Mouse (Mus musculus) brain, embryonic 14.5 days (tissue): Measurements from ENCODE around the gene Gcc2. TPM values are rescaled to one million over a fixed set of nuclear protein-coding genes. Genes with fewer than 3 reads are reported as not detected.
"Not testable (repeated sequence)": the region's sequence is repeated elsewhere in the genome, so short reads cannot be mapped to it uniquely, and the experiment has no call there.

ENCODE experiments used
- DNase-seq: peaks from one replicate; pipeline ENCODE4 v3.0.0-alpha.2; 2011; ENCODE audit warnings: low read depth
- CTCF ChIP-seq: fragments of 200-500 bp; IDR thresholded peaks from 2 replicates; pipeline ENCODE4 v1.5.1; 2012; ENCODE audit warnings: inconsistent platforms, mild to moderate bottlenecking, moderate library complexity, borderline replicate concordance; ENCODE audit not compliant: insufficient read depth, insufficient read length; ENCODE audit errors: extremely low read depth
- POLR2A ChIP-seq: fragments of 200-500 bp; IDR thresholded peaks from 2 replicates; pipeline ENCODE4 v1.6.1; 2012; ENCODE audit warnings: mild to moderate bottlenecking, inconsistent platforms, borderline replicate concordance; ENCODE audit not compliant: poor library complexity, insufficient read depth, insufficient read length, severe bottlenecking; ENCODE audit errors: extremely low read depth
- polyA plus RNA-seq: library from polyadenylated mRNA; depleted of rRNA; stranded (reverse); fragments of >200 nt; gene quantifications from 2 replicates; pipeline ENCODE4 v1.2.3, GENCODE M21; 2012

The Gcc2 gene
- polyA plus RNA-seq, 1 experiment = 45.7 TPM

DNA sequence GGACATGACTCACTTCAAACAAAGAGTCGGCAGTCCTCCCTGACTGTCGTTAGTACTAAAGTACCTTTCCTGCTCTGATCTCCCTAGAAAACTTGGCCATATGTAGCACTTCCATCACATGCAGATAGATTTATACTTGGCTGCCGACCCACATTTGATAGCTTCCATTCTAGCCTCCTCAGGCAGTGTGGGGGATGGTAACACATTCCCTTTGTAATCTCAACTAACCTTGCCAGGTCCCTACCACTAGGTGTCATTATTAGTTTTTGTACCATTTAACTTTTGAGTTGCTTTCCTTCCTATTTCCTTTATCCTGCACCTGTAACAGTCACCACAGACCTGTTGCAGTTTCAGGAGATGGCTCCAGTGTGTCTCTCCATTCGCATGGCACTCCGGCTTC is 3.2 kb downstream of the Gcc2 start:
- TF ChIP-seq POLR2A (no peak), CTCF (no peak)
- DNase-seq = peak; percentile 11

DNA sequence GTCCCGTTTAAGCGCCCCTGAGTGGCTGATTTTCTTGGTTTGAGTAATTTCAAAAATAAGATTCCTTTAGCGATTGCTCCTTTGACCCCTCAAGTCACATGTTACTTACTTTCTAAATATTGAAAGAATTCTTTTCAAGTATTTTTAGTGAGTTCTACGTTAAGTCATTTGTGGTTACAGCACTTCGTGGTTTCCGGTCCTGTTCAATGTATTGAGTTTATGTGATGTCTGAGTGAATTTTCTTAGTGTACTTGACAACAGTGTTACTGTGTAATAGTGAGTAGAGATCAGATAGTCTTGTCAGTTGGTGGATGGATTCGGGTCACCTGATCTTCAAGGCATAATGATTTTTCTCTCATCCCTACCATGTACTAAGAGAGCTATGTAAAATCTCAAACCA is 26.9 kb downstream of the Gcc2 start:
- no peak for DNase-seq
- TF ChIP-seq POLR2A (no peak), CTCF (no peak)

DNA sequence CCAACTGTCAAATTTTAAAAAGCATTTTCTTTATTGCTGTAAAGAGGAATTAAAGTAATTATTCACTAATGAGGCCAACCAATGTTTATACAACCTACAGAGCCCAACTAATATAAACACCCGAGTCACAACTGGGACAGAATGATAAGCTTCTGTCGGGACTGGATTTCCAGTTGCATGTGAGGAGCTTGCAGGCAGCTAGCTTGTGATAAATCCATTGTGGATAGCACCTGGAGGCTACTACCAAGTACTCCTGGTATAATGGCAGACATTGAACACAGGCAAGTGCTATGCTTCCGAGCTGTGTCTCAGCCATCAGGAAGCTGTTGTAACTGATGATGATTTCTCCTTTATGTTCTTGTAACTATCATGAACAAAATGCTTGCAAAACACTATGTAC is 35.4 kb downstream of the Gcc2 start:
- no peak for DNase-seq
- no peak for TF ChIP-seq CTCF
- no peak for TF ChIP-seq POLR2A

GRCm38 (mm10) chr10:58294246-58294645 is 38.9 kb downstream of the Gcc2 start:
- TF ChIP-seq CTCF (no peak), POLR2A (no peak)
- DNase-seq = no peak

GRCm38 (mm10) chr10:58295605-58296004 is 40.3 kb downstream of the Gcc2 start:
- no peak for TF ChIP-seq POLR2A
- no peak for TF ChIP-seq CTCF
- DNase-seq = no peak

DNA sequence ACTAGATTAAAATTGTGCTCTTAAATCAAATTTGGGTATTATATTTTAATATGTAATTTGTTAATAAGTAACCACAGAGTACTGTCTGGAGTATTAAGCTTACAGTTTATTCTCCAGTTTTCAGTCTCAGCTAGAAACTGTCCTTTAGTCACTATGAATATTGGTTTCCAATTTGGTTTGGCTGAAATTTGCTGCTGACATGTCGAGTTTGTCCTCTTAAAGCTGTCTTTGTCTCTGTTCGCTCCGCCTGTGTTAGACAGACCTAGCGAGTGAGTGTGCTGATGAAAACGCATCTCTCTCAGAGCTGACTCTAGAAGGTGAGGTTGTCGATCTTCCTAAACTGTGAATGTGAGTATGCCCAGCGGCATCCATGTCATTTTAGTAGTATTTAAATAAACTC is 49.7 kb downstream of the Gcc2 start:
- DNase-seq = no peak
- TF ChIP-seq POLR2A (no peak), CTCF (no peak)

DNA sequence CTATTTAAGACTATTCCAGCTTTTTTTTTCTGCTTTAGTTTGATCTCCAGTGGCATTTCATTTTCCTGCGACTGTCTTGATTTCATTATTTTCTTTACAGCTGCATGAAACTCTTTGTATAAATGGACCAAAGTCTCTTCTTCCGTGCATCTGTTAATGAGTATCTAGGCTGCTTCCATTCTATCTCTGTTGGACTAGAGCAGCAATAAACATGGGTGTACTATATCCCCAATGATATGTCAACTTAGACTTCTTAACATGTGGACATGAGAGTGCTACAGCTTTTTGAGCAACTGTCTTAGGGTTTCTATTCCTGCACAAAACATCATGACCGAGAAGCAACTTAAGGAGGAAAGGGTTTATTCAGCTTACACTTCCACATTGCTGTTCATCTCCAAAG is 51.6 kb downstream of the Gcc2 start:
- no peak for DNase-seq
- TF ChIP-seq POLR2A = no peak
- no peak for TF ChIP-seq CTCF

GRCm38 (mm10) chr10:58310791-58311190 is 55.5 kb downstream of the Gcc2 start:
- DNase-seq = no peak
- no peak for TF ChIP-seq POLR2A
- no peak for TF ChIP-seq CTCF

DNA sequence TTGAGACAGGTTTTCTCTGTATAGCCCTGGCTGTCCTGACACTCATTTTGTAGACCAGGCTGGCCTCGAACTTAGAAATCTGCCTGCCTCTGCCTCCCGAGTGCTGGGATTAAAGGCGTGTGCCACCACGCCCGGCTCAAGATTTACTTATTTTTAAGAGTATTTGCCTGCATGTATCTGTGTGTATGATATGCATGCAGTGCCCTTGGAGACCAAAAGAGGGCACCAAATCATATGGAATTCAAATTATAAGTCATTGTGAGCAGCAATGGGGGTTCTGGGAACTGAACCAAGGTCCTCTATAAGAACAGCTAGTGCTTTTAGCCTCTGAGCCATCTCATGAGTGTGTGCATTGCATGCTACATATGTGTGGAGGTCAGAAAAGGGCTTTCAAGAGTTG is 57.6 kb downstream of the Gcc2 start:
- TF ChIP-seq POLR2A (no peak), CTCF (no peak)
- DNase-seq = no peak

DNA sequence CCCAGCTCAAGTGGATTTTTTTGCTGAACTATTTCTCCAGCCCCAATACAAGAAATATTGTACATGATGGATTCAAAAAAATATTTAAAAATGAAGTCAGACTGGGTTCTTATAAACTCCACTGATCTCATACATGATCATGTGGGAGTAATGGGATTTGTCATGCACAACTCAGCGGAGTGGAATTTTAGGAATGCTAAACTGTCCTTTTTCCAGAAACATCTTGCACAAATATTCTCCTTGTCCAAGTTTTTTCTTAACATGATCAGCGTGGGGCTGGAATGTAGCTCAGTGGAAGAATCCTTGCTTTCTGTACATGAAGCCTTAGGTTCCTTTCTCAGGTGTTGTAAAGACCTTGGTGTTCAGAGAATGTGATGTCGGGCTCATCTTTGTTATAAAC is 65.6 kb downstream of the Gcc2 start:
- no peak for DNase-seq
- no peak for TF ChIP-seq CTCF
- no peak for TF ChIP-seq POLR2A

- TF ChIP-seq CTCF (no peak), POLR2A (no peak)
- no peak for DNase-seq
Observed at GRCm38 (mm10) chr10:58322361-58323027, 67.2 kb downstream of the Gcc2 start.

DNA sequence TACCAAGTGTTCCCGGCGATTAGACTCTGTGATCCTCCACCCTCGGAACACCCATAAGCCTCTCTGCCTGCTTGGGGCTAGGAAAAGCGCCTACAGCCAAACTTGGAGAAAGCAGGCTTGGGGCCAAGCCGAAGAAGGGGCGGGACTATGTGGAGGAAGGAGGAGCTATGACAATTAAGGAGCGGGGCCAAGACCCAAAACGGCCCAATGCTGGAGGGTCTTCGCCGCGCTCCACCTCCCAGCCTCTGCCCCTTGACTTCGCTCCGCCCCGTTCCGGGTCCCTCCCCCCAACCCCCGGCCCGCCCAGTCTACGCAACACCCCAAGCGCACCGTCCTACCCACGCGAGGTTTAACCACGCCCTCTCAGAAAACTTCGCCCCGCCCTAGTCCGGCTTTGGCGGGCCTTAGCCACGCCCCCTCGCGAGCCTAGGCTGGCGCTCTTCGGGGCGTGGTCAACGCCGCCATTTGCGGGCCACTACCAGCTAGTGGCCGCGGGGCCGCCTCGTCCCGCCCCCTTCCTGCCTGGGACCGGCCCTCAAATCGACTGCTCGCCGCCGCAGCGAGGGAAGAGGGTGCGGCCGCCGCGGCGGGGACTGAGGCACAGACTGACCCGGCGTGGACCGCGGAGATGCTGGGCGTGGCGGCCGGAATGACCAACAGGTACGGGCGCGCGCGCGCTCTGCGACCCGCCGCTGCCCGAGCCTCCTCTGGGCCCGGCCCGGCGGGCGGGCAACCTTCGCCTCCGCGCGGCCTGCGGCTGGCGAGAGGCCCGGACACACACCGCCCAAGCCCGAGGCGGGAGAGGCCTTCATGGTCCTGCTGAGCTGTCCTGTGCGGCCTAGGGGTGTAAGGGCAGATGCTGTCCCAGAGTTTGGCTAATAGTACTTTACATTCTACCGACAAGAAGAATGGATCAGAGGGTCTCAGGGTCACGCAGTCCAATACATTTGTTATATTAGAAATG is 68.0 kb downstream of the Gcc2 start, which contains the start of gene Lims1:
Gene Lims1, plus strand, starts transcription at position 439 of the 964 bp plus-strand sequence.
- TF ChIP-seq CTCF = no peak
- TF ChIP-seq POLR2A = peak; percentile 74
- DNase-seq = peak; percentile 99

GRCm38 (mm10) chr10:58326271-58326670 is 71.0 kb downstream of the Gcc2 start:
- TF ChIP-seq POLR2A (no peak), CTCF (no peak)
- DNase-seq = no peak

DNA sequence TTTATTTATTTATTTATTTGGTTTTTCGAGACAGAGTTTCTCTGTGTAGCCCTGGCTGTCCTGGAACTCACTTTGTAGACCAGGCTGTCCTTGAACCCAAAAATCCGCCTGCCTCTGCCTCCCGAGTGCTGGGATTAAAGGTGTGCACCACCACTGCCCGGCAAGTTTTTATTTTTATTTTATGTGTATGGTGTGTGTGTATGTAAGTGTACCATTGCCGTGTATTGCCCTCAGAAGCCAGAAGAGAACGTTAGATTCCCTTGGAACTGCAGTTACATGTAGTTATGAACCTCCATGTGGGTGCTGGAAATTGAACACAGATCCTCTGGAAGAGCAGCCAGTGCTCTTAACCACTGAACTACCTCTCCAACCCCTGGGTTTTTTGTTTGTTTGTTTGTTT is 72.5 kb downstream of the Gcc2 start:
- not testable (repeated sequence) for DNase-seq
